Mouse (Mus musculus) hindbrain, embryonic 16.5 days (tissue): ENCODE measurements around the gene Riok2. TPM values are rescaled to one million over a fixed set of nuclear protein-coding genes. Genes with fewer than 3 reads are reported as not detected.
"Not testable (repeated sequence)": the region's sequence is repeated elsewhere in the genome, so short reads cannot be mapped to it uniquely, and the experiment has no call there.

Source experiments
- ATAC-seq: fragments of 200-750 bp; cut with Nextera tagmentation; 2 replicates; pipeline ENCODE4 v1.8.0; 2017; ENCODE audit warnings: moderate TSS enrichment, moderate library complexity
- H3K27ac ChIP-seq: fragments of 300-500 bp; sonication (generic); 2 replicates; pipeline ENCODE4 v1.5.1; 2014; ENCODE audit warnings: low read depth, mild to moderate bottlenecking, control low read depth, low read length, moderate library complexity
- H3K27me3 ChIP-seq: fragments of 300-500 bp; sonication (generic); replicated peaks from 2 replicates; pipeline ENCODE4 v1.6.1; 2014; ENCODE audit warnings: low read length; ENCODE audit not compliant: control insufficient read depth, insufficient read depth
- H3K36me3 ChIP-seq: fragments of 300-500 bp; sonication (generic); 2 replicates; pipeline ENCODE4 v1.6.1; 2014; ENCODE audit warnings: mild to moderate bottlenecking, low read length, moderate library complexity, mixed read lengths; ENCODE audit not compliant: control insufficient read depth, insufficient read depth
- H3K4me1 ChIP-seq: fragments of 300-500 bp; sonication (generic); 2 replicates; pipeline ENCODE4 v1.6.1; 2014; ENCODE audit warnings: low read depth, low read length; ENCODE audit not compliant: control insufficient read depth, insufficient read depth
- H3K4me2 ChIP-seq: fragments of 300-500 bp; sonication (generic); 2 replicates; pipeline ENCODE4 v1.6.1; 2014; ENCODE audit warnings: mild to moderate bottlenecking, low read length, control low read depth, moderate library complexity
- H3K4me3 ChIP-seq: fragments of 300-500 bp; sonication (generic); 2 replicates; pipeline ENCODE4 v1.5.1; 2014; ENCODE audit warnings: mild to moderate bottlenecking, low read length, control low read depth, moderate library complexity
- H3K9ac ChIP-seq: fragments of 300-500 bp; sonication (generic); 2 replicates; pipeline ENCODE4 v1.6.1; 2014; ENCODE audit warnings: low read depth, mild to moderate bottlenecking, control low read depth, low read length, moderate library complexity
- H3K9me3 ChIP-seq: fragments of 300-500 bp; sonication (generic); 2 replicates; pipeline ENCODE4 v1.6.1; 2014; ENCODE audit warnings: mild to moderate bottlenecking, low read length, moderate library complexity; ENCODE audit not compliant: control insufficient read depth
- WGBS: fragments of 180-500 bp; shearing (Covaris S2); extraction: QIAGEN DNeasy Blood & Tissue Kit; methylation state at CpG from one replicate; pipeline ENCODE4 v1.1.7; 2014; 5-methylcytosine and 5-hydroxymethylcytosine counted together
- polyA plus RNA-seq: library from polyadenylated mRNA; unstranded; fragments of >200 nt; fragmentation: Nextera tagmentation; extraction: Ambion mirVana; gene quantifications from 2 replicates; pipeline ENCODE4 v1.2.1, GENCODE M21; 2015

Riok2 gene
- polyA plus RNA-seq, result 20.2 and 21.2 TPM in 2 replicates

DNA sequence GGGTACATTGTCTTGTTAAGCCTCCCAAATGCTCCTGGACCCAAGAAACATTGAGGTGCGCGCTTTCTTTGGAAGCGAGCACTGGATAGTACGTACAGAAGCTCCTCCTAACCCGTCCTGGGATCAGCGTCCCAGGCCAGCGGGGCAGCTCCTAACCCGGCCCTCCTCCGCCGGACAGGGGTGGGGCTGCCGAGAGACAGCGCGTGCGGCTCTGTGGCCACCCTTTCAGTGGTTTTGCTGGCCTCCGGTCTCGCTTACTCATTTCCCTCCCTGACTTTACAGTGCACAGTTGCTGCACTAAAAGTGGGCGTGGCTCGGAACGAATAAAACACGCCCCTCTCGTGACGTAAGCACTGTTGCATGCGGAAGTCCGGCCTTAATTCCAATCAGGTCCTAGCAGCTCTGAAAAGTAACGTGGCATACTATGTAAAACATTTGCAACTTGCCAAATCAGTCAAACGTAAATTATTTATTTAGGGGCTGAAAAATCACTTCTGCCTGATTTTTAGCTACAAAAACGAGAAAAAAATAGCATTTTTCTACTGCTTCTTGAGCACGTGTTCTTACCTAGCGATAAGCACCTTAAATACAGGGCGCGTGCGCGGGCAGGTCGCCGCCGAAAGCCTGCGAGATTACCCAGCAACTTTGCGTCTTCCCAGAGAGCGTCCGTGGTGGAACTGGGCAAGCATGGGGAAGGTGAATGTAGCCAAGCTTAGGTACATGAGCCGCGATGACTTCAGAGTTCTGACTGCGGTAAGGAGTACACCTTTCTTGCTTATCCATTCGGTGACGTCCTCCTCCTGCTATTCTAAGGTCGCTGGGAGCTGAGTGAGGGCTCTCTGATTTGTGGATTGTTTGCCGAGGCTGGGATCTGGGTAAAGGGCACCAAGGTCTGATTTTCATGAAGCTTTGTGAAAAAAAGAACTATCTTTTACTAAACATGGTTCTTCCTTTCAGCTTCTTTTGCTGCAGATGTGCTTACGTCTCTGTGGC lies at the start of gene Riok2:
TSS of gene Riok2 (plus strand) at position 392 of the 993 bp plus-strand sequence.
- Histone ChIP-seq H3K4me2 (peak within 1 kb of the TSS; percentile 88), H3K27ac (peak within 1 kb of the TSS; percentile 81), H3K4me3 (peak within 1 kb of the TSS; percentile 72), H3K9ac (peak within 1 kb of the TSS; percentile 85), H3K27me3 (no peaks in the 10 kb centered on the region), H3K4me1 (peaks cover 10% of the 10 kb centered on the region), H3K9me3 (no peaks in the 10 kb centered on the region), H3K36me3 (peaks cover 6% of the 10 kb centered on the region; the same call in 1 of the 2 replicates)
- peak; percentile 98 for ATAC-seq
- under 1% methylated on average over 48 of the region's 48 CpGs for WGBS

DNA sequence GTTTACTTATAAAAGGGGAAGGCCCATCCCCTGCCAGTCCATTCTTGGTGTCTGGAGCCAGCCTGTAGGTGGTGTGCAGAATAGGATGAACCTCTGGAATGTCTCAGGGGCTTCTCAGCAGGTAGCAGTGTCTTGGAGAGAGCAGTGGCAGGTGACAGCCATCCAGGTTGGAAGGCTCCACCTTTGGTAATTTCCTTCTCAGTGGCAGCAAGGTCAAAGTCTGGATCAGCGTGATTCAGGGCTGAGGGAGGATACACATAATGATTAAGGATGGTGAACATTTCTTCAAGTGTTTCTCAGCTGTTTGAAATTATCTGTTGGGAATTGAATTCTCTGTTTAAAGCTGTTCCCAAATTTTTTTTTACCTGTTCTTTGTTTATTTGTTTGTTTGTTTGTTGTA lies 48.1 kb upstream of the Riok2 start:
- H3K36me3 ChIP-seq, ATAC-seq, H3K27me3 ChIP-seq, H3K27ac ChIP-seq, H3K4me1 ChIP-seq, H3K9ac ChIP-seq, H3K4me2 ChIP-seq, H3K9me3 ChIP-seq, H3K4me3 ChIP-seq: not testable (repeated sequence)
- 80% methylated on average over 1 of the region's 1 CpGs for WGBS

DNA sequence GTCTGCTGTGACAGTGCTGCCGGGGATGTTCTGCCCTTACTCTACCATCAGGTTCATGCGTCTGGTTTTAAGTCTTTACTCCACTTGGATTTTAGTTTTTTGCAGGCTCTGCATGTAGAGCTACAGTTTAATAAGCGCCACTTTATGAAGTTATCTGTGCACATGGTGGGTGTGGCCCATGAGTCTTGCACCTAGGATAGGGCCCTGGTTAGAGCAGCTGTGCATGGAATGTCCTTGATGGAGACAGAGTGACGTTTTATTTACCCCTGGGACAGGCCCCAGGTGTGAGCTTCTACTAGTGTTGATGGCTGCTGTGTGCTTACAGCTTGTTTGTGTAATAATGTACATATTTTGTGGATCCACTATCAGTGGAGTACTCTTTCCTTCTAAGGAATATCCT lies 47.5 kb upstream of the Riok2 start:
- no peaks in the 10 kb centered on the region; the same call in 1 of the 2 replicates for H3K36me3 ChIP-seq
- no peak overlapping the region for H3K27ac ChIP-seq
- H3K4me3 ChIP-seq, result no peak overlapping the region
- H3K27me3 ChIP-seq, result no peaks in the 10 kb centered on the region
- ATAC-seq, result no peak
- no peak overlapping the region for H3K9ac ChIP-seq
- H3K4me2 ChIP-seq, result no peak overlapping the region
- 90% methylated on average over 4 of the region's 4 CpGs for WGBS
- H3K4me1 ChIP-seq, result no peaks in the 10 kb centered on the region
- H3K9me3 ChIP-seq, result peaks cover 2% of the 10 kb centered on the region

DNA sequence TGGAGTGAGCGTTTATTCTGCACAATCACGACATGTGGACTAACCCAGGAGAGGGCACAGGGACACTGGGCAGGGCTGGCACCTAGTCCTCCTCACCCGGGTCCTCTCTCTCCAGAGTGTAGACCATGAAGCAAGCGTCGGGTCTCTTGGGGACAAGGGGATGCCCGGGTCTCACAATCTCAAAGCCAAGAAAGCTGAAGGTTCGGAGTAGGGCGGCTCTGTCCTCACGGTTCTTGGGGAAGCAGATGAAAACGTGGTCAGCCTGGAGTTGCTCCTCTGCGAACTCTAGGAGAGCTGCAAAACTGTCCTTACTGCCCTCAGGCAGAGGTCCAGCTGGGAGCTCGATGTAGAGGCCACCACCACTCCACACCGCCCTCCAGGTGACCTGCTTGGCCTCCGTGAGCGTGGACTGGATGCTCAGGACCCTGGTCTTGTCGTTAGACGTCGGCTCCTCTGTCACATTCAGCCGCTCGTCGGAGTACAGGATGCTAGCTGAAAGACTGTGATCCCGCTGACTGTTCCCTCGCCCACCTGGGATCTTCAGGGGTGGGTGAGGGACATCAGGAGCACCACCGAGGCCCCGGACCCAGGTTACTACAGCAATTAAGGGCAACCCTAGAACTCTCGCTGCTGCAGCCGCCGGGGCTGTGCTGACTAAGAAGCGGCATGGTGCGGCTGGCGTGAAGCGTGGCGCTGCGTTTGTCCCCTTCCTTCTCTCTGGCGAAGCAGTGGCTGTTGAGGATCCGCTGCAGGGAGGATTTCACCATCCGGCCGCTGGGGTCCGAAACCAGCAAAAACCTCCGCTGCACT lies 28.5 kb upstream of the Riok2 start:
- Histone ChIP-seq H3K9ac (peak overlapping the region; percentile 52), H3K4me3 (peak overlapping the region; percentile 36), H3K4me2 (peak overlapping the region; percentile 53)
- H3K36me3 ChIP-seq, H3K9me3 ChIP-seq, H3K27ac ChIP-seq, H3K27me3 ChIP-seq, H3K4me1 ChIP-seq: not testable (repeated sequence)
- WGBS, result 3% methylated on average over 28 of the region's 40 CpGs
- peak; percentile 87 for ATAC-seq

DNA sequence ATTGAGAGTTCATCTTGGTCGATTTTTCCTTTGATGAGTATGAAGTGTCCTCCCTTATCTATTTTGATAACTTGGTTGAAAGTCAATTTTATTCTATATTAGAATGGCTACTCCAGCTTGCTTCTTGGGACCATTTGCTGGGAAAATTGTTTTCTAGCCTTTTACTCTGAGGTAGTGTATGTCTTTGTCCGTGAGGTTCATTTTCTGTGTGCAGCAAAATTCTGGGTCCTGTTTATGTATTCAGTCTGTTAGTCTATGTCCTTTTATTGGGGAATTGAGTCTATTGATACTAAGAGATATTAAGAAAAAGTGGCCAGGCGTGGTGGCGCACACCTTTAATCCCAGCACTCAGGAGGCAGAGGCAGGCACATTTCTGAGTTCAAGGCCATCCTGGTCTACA lies 27.8 kb upstream of the Riok2 start:
- WGBS, result 39% methylated on average over 4 of the region's 4 CpGs
- not testable (repeated sequence) for ATAC-seq, H3K27ac ChIP-seq, H3K4me1 ChIP-seq, H3K9me3 ChIP-seq, H3K27me3 ChIP-seq, H3K36me3 ChIP-seq, H3K9ac ChIP-seq
- H3K4me2 ChIP-seq, result peak overlapping the region; percentile 53
- H3K4me3 ChIP-seq, result peak overlapping the region; percentile 36

DNA sequence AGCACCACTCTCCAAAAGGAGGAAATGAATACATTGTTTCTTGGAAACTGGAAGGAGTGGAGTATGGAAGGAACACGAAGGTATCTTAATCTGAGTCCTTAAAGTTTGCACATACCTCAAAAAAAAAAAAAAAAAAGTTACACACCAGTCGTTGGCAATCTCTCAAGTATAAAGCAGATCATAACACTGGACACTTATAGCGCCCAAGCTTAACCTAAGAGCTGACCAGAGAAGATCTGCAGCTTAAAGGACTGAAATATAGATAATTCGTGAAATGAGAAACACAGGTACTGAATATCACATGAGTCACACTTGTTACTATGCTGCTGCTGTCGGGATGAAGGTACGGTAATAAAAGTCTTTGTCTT lies 575 bp upstream of the Riok2 start:
- peak overlapping the region; percentile 85 for H3K9ac ChIP-seq
- H3K27ac ChIP-seq, result peak overlapping the region; percentile 81
- H3K4me3 ChIP-seq, result peak overlapping the region; percentile 72
- no peaks in the 10 kb centered on the region for H3K9me3 ChIP-seq
- no peak for ATAC-seq
- WGBS, result 8% methylated on average over 6 of the region's 6 CpGs
- peak overlapping the region; percentile 88 for H3K4me2 ChIP-seq
- H3K36me3 ChIP-seq, result 0 out of 2 replicates have a peak, but pooled peaks cover 3% of the 10 kb centered on the region
- H3K4me1 ChIP-seq, result peaks cover 10% of the 10 kb centered on the region
- no peaks in the 10 kb centered on the region for H3K27me3 ChIP-seq

DNA sequence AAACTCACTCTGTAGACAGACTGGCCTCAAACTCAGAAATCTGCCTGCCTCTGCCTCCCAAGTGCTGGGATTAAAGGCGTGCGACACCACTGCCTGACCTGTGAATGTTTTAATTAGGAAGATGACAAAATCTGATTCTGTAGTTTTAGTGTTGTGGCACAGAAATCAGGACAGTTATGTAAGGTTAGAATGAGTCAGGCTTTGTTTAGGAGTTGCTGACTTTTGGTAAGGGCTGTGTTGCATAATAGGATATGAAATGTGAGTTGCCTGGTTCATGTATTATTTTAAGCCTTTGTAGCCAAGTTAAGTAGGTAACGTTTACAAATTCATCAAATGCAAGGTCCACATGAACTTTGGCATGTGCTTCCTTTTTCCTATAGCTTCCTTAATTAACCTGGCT lies 1.5 kb downstream of the Riok2 start:
- Histone ChIP-seq H3K4me1 (peaks cover 10% of the 10 kb centered on the region), H3K9me3 (no peaks in the 10 kb centered on the region), H3K9ac (no peak overlapping the region; the same call in 1 of the 2 replicates), H3K27me3 (no peaks in the 10 kb centered on the region), H3K4me3 (no peak overlapping the region), H3K4me2 (peak overlapping the region; percentile 88), H3K36me3 (peaks cover 6% of the 10 kb centered on the region; the same call in 1 of the 2 replicates), H3K27ac (no peak overlapping the region)
- ATAC-seq, result no peak
- WGBS, result 94% methylated on average over 3 of the region's 3 CpGs

DNA sequence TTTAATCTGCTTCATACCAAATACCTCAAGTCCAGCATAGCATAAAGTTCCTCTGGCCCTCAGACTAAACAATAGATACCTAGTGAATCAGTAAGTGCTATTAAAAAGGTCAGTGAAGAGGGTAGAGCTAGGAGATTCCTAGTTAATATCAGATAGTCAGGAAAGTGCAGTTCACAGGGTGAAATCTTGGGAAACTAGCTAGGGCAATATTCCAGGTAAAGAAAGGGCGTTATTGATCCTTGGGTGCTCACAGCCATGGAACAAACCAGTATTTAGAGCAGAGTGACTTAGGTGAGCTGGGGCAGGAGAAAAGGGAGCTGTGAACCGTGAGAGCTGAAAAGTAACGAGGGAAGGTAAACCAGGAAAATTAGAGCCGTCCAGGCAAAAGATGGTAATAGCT lies 9.6 kb downstream of the Riok2 start:
- no peak overlapping the region for H3K27ac ChIP-seq
- H3K4me3 ChIP-seq, result no peak overlapping the region
- no peaks in the 10 kb centered on the region for H3K4me1 ChIP-seq
- H3K4me2 ChIP-seq, result no peak overlapping the region
- no peaks in the 10 kb centered on the region for H3K27me3 ChIP-seq
- peaks cover 34% of the 10 kb centered on the region for H3K36me3 ChIP-seq
- H3K9ac ChIP-seq, result no peak overlapping the region
- 96% methylated on average over 4 of the region's 4 CpGs for WGBS
- no peak for ATAC-seq
- H3K9me3 ChIP-seq, result no peaks in the 10 kb centered on the region

DNA sequence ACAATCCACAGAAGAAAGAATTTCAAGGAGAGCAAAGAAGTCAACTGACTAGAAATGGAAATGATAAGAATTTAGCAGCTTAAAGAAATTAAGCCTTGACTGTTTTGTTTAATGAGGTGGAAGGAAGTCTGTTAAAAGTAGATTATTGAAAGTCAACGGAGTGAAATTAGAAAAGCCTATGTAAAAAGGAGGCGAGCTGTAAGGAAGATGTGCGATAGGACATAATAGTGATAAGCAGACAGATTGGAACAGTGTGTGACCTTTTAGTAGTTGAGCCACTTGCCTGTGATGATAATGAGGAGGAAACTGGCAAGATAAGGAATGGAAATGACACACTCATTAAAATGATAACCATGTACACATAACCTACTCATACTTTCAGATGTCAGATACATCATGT lies 10.4 kb downstream of the Riok2 start:
- no peaks in the 10 kb centered on the region for H3K4me1 ChIP-seq
- no peaks in the 10 kb centered on the region for H3K27me3 ChIP-seq
- peaks cover 35% of the 10 kb centered on the region for H3K36me3 ChIP-seq
- H3K9ac ChIP-seq, result no peak overlapping the region
- H3K9me3 ChIP-seq, result no peaks in the 10 kb centered on the region
- WGBS, result 82% methylated on average over 3 of the region's 3 CpGs
- no peak overlapping the region for H3K4me2 ChIP-seq
- ATAC-seq, result no peak
- H3K27ac ChIP-seq, result no peak overlapping the region
- H3K4me3 ChIP-seq, result no peak overlapping the region
